Mouse (Mus musculus) T-helper 2 cell (primary cell): Measurements from ENCODE around the gene Dpm2.

ENCODE experiments used
- in situ Hi-C: fragments of 300-600 bp; cut with MboI, MseI; formaldehyde crosslinking; loops from one replicate; pipeline ENCODE4 v1.15.1; 2025; ENCODE audit warnings: high pct_unique_total_duplicates

Dpm2 gene

GRCm38 (mm10) chr2:32546951-32547350 is 23.7 kb upstream of the Dpm2 start:
- in situ Hi-C loops: loop anchor here (10.0 kb wide), 1 partner anchor 462 kb away; the partner anchor contains the start of gene Fam78a

- in situ Hi-C loops: loop anchor here (10.0 kb wide), 1 partner anchor 463 kb away; the partner anchor contains the start of gene Fam78a
These were observed 23.3 kb upstream of the Dpm2 start for GRCm38 (mm10) chr2:32547380-32547779.

GRCm38 (mm10) chr2:32547964-32548739 is 22.5 kb upstream of the Dpm2 start:
- in situ Hi-C loops: loop anchor here (10.0 kb wide), 1 partner anchor 463 kb away; the partner anchor contains the start of gene Fam78a

GRCm38 (mm10) chr2:32549171-32549570 is 21.5 kb upstream of the Dpm2 start:
- in situ Hi-C loops: loop anchor here (10.0 kb wide), 1 partner anchor 464 kb away; the partner anchor contains the start of gene Fam78a

GRCm38 (mm10) chr2:32549764-32550163 is 20.9 kb upstream of the Dpm2 start:
- in situ Hi-C loops: loop anchor here (10.0 kb wide), 1 partner anchor 465 kb away; the partner anchor contains the start of gene Fam78a

GRCm38 (mm10) chr2:32551236-32551635 is 19.4 kb upstream of the Dpm2 start:
- in situ Hi-C loops: no loop called here

GRCm38 (mm10) chr2:32553592-32554148 is 17.0 kb upstream of the Dpm2 start:
- in situ Hi-C loops: no loop called here

- in situ Hi-C loops: no loop called here
These were observed 15.2 kb upstream of the Dpm2 start for GRCm38 (mm10) chr2:32555484-32555883.

GRCm38 (mm10) chr2:32556019-32556418 is 14.6 kb upstream of the Dpm2 start:
- in situ Hi-C loops: no loop called here

GRCm38 (mm10) chr2:32559570-32559969 is 11.1 kb upstream of the Dpm2 start:
- in situ Hi-C loops: no loop called here

GRCm38 (mm10) chr2:32566536-32567063 is 4.1 kb upstream of the Dpm2 start:
- in situ Hi-C loops: no loop called here

- in situ Hi-C loops: no loop called here
These were observed 2.5 kb upstream of the Dpm2 start for GRCm38 (mm10) chr2:32568149-32568548.

GRCm38 (mm10) chr2:32568941-32569340 is 1.7 kb upstream of the Dpm2 start:
- in situ Hi-C loops: no loop called here

- in situ Hi-C loops: no loop called here
These were observed 1.5 kb downstream of the Dpm2 start for GRCm38 (mm10) chr2:32572196-32572595.

- in situ Hi-C loops: no loop called here
These were observed 3.8 kb downstream of the Dpm2 start, which contains the start of gene Pip5kl1 for GRCm38 (mm10) chr2:32574497-32574896. Pip5kl1 (plus strand) TSS chr2:32574797.

- in situ Hi-C loops: no loop called here
These were observed 4.4 kb downstream of the Dpm2 start for GRCm38 (mm10) chr2:32574901-32575585.

- in situ Hi-C loops: no loop called here
These were observed 5.0 kb downstream of the Dpm2 start, which contains the start of gene 9430097D07Rik for GRCm38 (mm10) chr2:32575586-32576160. 9430097D07Rik (minus strand) TSS chr2:32575684.

GRCm38 (mm10) chr2:32576532-32576931 is 5.9 kb downstream of the Dpm2 start:
- in situ Hi-C loops: no loop called here

GRCm38 (mm10) chr2:32578146-32579046 is 7.7 kb downstream of the Dpm2 start:
- in situ Hi-C loops: no loop called here

- in situ Hi-C loops: no loop called here
These were observed 10.9 kb downstream of the Dpm2 start for GRCm38 (mm10) chr2:32581450-32582095.
